Mouse (Mus musculus) hindbrain, embryonic 10.5 days (tissue): ENCODE data around the gene Tmem132c. TPM values are rescaled to one million over a fixed set of nuclear protein-coding genes. Genes with fewer than 3 reads are reported as not detected.

ENCODE experiments used
- DNase-seq: peaks from one replicate; pipeline ENCODE4 v3.0.0-alpha.2; 2017; ENCODE audit warnings: low spot score
- H3K27ac ChIP-seq: fragments of 300-500 bp; sonication (generic); 2 replicates; pipeline ENCODE4 v1.5.1; 2016; ENCODE audit warnings: mild to moderate bottlenecking, moderate library complexity
- H3K27me3 ChIP-seq: fragments of 300-500 bp; sonication (generic); 2 replicates; pipeline ENCODE4 v1.6.1; 2016; ENCODE audit warnings: mild to moderate bottlenecking; ENCODE audit not compliant: poor library complexity, insufficient read depth, severe bottlenecking
- H3K36me3 ChIP-seq: fragments of 300-500 bp; sonication (generic); 2 replicates; pipeline ENCODE4 v1.6.1; 2016; ENCODE audit warnings: mild to moderate bottlenecking, moderate library complexity
- H3K4me1 ChIP-seq: fragments of 300-500 bp; sonication (generic); replicated peaks from 2 replicates; pipeline ENCODE4 v1.6.1; 2016; ENCODE audit warnings: mild to moderate bottlenecking
- H3K4me3 ChIP-seq: fragments of 300-500 bp; sonication (generic); 2 replicates; pipeline ENCODE4 v1.5.1; 2016; ENCODE audit warnings: mild to moderate bottlenecking, moderate library complexity
- H3K9me3 ChIP-seq: fragments of 300-500 bp; sonication (generic); 2 replicates; pipeline ENCODE4 v1.6.1; 2016; ENCODE audit warnings: mild to moderate bottlenecking, moderate library complexity
- WGBS: fragments of 180-500 bp; shearing (Covaris S2); methylation state at CpG from one replicate; pipeline ENCODE4 v1.1.7; 2016; 5-methylcytosine and 5-hydroxymethylcytosine counted together
- polyA plus RNA-seq: library from polyadenylated mRNA; unstranded; fragments of >200 nt; fragmentation: Nextera tagmentation; extraction: Ambion mirVana; gene quantifications from 2 replicates; pipeline ENCODE4 v1.2.1, GENCODE M21; 2016

Tmem132c gene
- polyA plus RNA-seq, 1 experiment from 2014 or later: 24.0 TPM

- no peak overlapping the region for H3K4me3 ChIP-seq
- H3K27me3 ChIP-seq: no peaks in the 10 kb centered on the region
- H3K9me3 ChIP-seq: no peaks in the 10 kb centered on the region
- peaks cover 49% of the 10 kb centered on the region for H3K36me3 ChIP-seq
- WGBS: 94% methylated on average over 7 of the region's 7 CpGs
- DNase-seq: no peak
- H3K27ac ChIP-seq: no peak overlapping the region
- H3K4me1 ChIP-seq: peaks cover 9% of the 10 kb centered on the region; the same call in 1 of the 2 replicates
Measured at GRCm38 (mm10) chr5:127609191-127609714, 367.6 kb downstream of the Tmem132c start.

- H3K27me3 ChIP-seq: no peaks in the 10 kb centered on the region
- peaks cover 25% of the 10 kb centered on the region for H3K4me1 ChIP-seq
- no peak for DNase-seq
- WGBS: 89% methylated on average over 6 of the region's 6 CpGs
- no peak overlapping the region for H3K27ac ChIP-seq
- peaks cover 32% of the 10 kb centered on the region for H3K36me3 ChIP-seq
- no peak overlapping the region for H3K4me3 ChIP-seq
- no peaks in the 10 kb centered on the region for H3K9me3 ChIP-seq
Measured at GRCm38 (mm10) chr5:127610787-127611509, 369.3 kb downstream of the Tmem132c start.

DNA sequence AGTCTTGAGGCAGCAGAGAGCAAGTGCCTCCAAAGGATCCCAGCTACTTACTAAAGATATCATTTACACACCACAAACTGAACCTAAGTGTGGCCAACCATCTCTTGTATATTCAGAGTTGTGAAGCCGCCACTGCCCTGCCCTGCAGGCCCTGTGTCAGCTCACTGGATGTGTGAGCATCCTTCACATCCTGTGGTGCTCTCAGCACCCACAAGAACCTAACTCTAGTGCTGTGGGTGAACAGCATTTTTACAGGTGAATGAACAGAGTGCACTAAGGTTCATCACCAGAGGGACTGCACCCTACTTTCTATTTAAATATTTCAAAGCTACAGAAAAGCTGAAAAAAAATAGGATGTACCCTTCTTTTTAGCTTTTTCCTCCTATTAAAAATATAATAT is 370.3 kb downstream of the Tmem132c start:
- DNase-seq: no peak
- no peaks in the 10 kb centered on the region for H3K27me3 ChIP-seq
- H3K4me3 ChIP-seq: no peak overlapping the region
- H3K36me3 ChIP-seq: peaks cover 22% of the 10 kb centered on the region
- H3K27ac ChIP-seq: no peak overlapping the region
- no peaks in the 10 kb centered on the region for H3K9me3 ChIP-seq
- 88% methylated on average over 1 of the region's 1 CpGs for WGBS
- peaks cover 33% of the 10 kb centered on the region for H3K4me1 ChIP-seq

DNA sequence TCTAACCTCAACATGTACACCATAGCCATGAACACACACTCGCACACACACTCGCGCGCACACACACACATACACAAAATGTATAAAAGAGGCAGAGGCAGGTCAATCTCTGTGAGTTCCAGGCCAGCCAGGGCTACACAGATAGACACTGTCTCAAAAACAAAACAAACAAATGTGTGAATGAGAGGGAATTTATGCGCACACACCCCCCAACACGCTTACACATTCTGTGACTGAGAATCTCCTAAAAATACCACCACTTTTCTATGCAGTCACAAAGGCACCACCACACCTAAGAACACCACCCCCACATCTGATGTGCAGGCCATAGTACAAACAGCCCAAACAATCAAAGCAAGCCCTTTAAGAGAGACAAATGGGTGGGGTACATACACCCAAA is 370.8 kb downstream of the Tmem132c start:
- Histone ChIP-seq H3K27ac (no peak overlapping the region), H3K4me3 (no peak overlapping the region), H3K36me3 (peaks cover 17% of the 10 kb centered on the region), H3K27me3 (no peaks in the 10 kb centered on the region), H3K4me1 (peaks cover 33% of the 10 kb centered on the region), H3K9me3 (no peaks in the 10 kb centered on the region)
- WGBS: 96% methylated on average over 6 of the region's 6 CpGs
- no peak for DNase-seq
